Mouse (Mus musculus): ENCODE measurements around the gene Tbrg1. TPM values are rescaled to one million over a fixed set of nuclear protein-coding genes. Genes with fewer than 3 reads are reported as not detected.
A peak's percentile ranks its signal among the peaks of the same experiment; 100 is the strongest.

The Tbrg1 gene
- total and polyA plus RNA-seq, 3 experiments: 22.8 to 32.9 (median 30.7) TPM

DNA sequence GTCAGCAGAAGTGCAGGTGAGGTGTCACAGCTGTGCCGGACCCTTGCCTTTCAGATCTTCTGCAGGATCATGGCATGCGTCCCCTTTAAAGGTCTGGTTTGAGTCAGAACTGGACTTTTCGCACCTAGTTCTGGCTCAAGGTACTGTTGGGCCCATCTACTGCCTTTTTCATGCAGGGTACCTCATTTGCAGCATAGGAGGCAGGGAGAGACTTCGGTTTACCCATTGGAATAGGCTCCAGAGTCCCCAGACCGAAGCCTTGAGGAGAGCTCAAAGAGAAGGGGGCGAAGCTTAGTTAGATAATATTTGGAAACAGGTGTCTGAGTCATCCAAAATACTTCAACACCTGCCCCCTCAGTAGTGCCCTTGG, 43.2 kb downstream of the Tbrg1 start:
- peak overlapping the region; percentile 87 for H3K4me3 ChIP-seq
- peak overlapping the region; percentile 52 for H3K9ac ChIP-seq (ENCODE audit: low read depth, low read length)
- intact Hi-C loops (cut with DNase I): loop anchor here (1.0 to 2.0 kb wide), 5 partner anchors 45 to 266 kb away; partner anchors contain the start of gene Ccdc15
- no peaks in the 10 kb centered on the region for H3K36me3 ChIP-seq (ENCODE audit: control insufficient read depth, insufficient read depth, low read length)
- DNase-seq: no peak
- no peaks in the 10 kb centered on the region; the same call in none of the 2 replicates for H3K4me1 ChIP-seq (ENCODE audit: control insufficient read depth, insufficient read depth, low read length)
- WGBS: 23% methylated on average over 6 of the region's 6 CpGs
- no peaks in the 10 kb centered on the region for H3K79me2 ChIP-seq (replicated peaks; ENCODE audit: control insufficient read depth, insufficient read depth, low read length)
- H3K27ac ChIP-seq: peak overlapping the region; percentile 84
- H3K27me3 ChIP-seq (ENCODE audit: control insufficient read depth, insufficient read depth, low read length): no peaks in the 10 kb centered on the region
- TF ChIP-seq CTCF (IDR thresholded peaks at IDR 0.05): no peak
- no peak for TF ChIP-seq EP300 (IDR thresholded peaks at IDR 0.05; ENCODE audit: insufficient read depth, low read depth, low read length)
- TF ChIP-seq POLR2A (IDR thresholded peaks at IDR 0.05; ENCODE audit: insufficient read depth, low read depth, low read length): no peak

DNA sequence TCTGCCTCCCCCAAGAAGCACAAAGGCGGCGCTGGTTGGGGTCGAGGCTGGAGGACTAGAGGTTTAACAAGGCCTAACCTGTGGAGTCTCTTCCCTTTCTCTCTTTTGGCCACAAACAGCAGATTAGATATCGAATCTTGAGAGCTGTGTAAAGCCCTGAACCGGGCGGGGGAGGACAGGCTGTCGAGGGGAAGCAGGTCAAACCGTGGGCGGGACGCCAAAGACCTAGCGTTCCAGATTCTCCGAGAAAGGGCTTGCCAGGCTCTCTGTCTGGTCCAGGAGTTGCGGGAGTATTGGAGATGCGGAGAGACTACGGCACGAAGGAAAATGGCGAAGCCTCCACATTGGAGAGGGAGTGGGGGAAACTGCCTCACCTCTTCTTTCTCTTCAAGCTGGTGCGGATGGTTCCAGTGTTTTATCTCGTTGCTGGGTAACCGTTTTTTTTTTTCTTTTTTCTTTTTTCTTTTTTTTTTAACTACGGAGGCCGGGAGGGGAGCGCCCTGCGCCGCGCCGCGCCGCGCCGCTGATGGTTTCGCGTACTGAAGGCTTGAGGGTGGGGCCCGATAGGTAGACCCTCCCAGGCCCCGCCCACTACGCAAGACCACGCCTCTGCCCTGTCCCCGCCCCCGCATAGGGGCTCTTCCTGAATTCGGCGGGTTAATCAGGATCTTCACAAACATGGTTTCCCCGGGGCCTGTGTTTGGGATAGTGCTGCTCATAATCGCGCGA, 43.8 kb downstream of the Tbrg1 start, which contains the start of gene Spa17:
Gene Spa17, minus strand, starts transcription at position 541 of the 729 bp plus-strand sequence.
- Histone ChIP-seq H3K79me2 (replicated peaks; ENCODE audit: control insufficient read depth, insufficient read depth, low read length) (no peaks in the 10 kb centered on the region), H3K36me3 (ENCODE audit: control insufficient read depth, insufficient read depth, low read length) (no peaks in the 10 kb centered on the region), H3K27me3 (ENCODE audit: control insufficient read depth, insufficient read depth, low read length) (no peaks in the 10 kb centered on the region), H3K9ac (ENCODE audit: low read depth, low read length) (peak within 1 kb of the TSS; percentile 76), H3K4me3 (peak within 1 kb of the TSS; percentile 87), H3K4me1 (ENCODE audit: control insufficient read depth, insufficient read depth, low read length) (no peaks in the 10 kb centered on the region; the same call in none of the 2 replicates), H3K27ac (peak within 1 kb of the TSS; percentile 84)
- intact Hi-C loops (cut with DNase I): loop anchor here (1.0 to 2.0 kb wide), 5 partner anchors 45 to 265 kb away; partner anchors contain the start of gene Ccdc15
- WGBS: under 1% methylated on average over 45 of the region's 45 CpGs
- DNase-seq: peak; percentile 90 to 91
- TF ChIP-seq CTCF (IDR thresholded peaks at IDR 0.05): no peak
- TF ChIP-seq POLR2A (IDR thresholded peaks at IDR 0.05; ENCODE audit: insufficient read depth, low read depth, low read length): peak; percentile 57
- TF ChIP-seq EP300 (IDR thresholded peaks at IDR 0.05; ENCODE audit: insufficient read depth, low read depth, low read length): peak; percentile 36; the same call in 1 of the 2 replicates

GRCm38 (mm10) chr9:37609558-37609957, 47.6 kb downstream of the Tbrg1 start:
- intact Hi-C loops (cut with DNase I): no loop called here
- H3K36me3 ChIP-seq (ENCODE audit: control insufficient read depth, insufficient read depth, low read length): no peaks in the 10 kb centered on the region
- 77% methylated on average over 4 of the region's 4 CpGs for WGBS

DNA sequence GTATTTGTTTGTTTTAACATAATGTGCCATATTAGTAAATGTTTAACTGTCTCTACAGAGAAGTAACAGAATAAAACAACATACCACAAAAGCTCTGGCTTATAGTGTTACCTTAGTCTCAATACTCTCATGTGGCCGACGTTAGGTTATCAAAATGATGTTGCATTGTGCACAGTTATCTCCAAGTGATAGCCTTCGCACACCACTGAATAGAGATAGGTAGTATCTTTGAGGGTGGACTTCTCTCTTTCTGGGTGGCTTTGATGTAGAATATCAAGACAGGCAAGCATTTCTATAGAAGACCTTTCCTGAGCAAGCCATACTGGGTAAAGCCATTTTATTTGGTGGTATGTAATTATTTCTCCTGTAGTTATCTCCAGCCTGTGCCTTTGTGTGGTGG, 52.0 kb downstream of the Tbrg1 start:
- no peak overlapping the region for H3K4me3 ChIP-seq
- H3K79me2 ChIP-seq (replicated peaks; ENCODE audit: control insufficient read depth, insufficient read depth, low read length): no peaks in the 10 kb centered on the region
- 74% methylated on average over 3 of the region's 3 CpGs for WGBS
- no peak overlapping the region for H3K9ac ChIP-seq (ENCODE audit: low read depth, low read length)
- H3K27me3 ChIP-seq (ENCODE audit: control insufficient read depth, insufficient read depth, low read length): no peaks in the 10 kb centered on the region
- intact Hi-C loops (cut with DNase I): no loop called here
- H3K36me3 ChIP-seq (ENCODE audit: control insufficient read depth, insufficient read depth, low read length): no peaks in the 10 kb centered on the region
- no peaks in the 10 kb centered on the region for H3K4me1 ChIP-seq (ENCODE audit: control insufficient read depth, insufficient read depth, low read length)
- no peak for DNase-seq
- TF ChIP-seq CTCF (IDR thresholded peaks at IDR 0.05) (no peak), POLR2A (IDR thresholded peaks at IDR 0.05; ENCODE audit: insufficient read depth, low read depth, low read length) (no peak), EP300 (IDR thresholded peaks at IDR 0.05; ENCODE audit: insufficient read depth, low read depth, low read length) (no peak)
- no peak overlapping the region for H3K27ac ChIP-seq

More at GRCm38 (mm10) chr9:37609558-37609957, 47.6 kb downstream of the Tbrg1 start:
- Histone ChIP-seq H3K9ac (ENCODE audit: low read depth, low read length) (no peak overlapping the region), H3K4me3 (no peak overlapping the region), H3K79me2 (replicated peaks; ENCODE audit: control insufficient read depth, insufficient read depth, low read length) (no peaks in the 10 kb centered on the region), H3K4me1 (ENCODE audit: control insufficient read depth, insufficient read depth, low read length) (no peaks in the 10 kb centered on the region; the same call in none of the 2 replicates), H3K27ac (no peak overlapping the region), H3K27me3 (ENCODE audit: control insufficient read depth, insufficient read depth, low read length) (no peaks in the 10 kb centered on the region)
- TF ChIP-seq CTCF (IDR thresholded peaks at IDR 0.05) (no peak), POLR2A (IDR thresholded peaks at IDR 0.05; ENCODE audit: insufficient read depth, low read depth, low read length) (no peak), EP300 (IDR thresholded peaks at IDR 0.05; ENCODE audit: insufficient read depth, low read depth, low read length) (no peak)
- no peak for DNase-seq

DNA sequence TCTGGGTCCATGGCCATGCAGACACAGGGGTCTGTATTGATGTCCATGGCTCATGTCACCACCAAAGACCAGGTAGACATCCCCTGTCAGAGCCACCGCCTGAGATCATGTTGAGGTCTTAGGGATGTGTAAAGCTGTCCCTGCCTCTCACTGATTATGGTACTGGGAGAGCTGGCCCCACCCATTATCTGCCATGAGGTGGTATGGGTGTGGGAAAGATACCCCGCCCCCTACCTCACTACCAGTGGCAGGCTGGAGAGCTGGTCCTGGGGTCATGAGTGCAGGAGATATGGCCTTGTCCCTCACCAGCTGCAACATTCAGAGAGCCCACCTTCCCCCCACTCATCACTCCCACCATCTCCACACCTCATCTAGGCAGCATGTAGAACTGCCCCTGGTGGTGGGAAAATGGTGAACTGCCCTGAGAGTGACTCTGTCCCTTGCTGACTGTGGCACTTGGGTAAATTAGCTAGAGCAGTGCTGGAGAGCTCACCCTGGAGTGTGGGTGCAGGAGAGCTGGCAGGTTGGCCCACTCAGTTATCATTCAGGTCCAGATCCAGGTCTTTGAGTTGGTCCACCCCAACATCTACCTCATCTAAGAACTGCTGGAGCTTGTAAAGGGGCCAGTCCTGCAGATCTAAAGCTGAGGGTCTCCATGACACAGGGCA, 56.4 kb downstream of the Tbrg1 start:
- Histone ChIP-seq H3K4me3 (no peak overlapping the region), H3K4me1 (ENCODE audit: control insufficient read depth, insufficient read depth, low read length) (peaks cover 2% of the 10 kb centered on the region), H3K36me3 (ENCODE audit: control insufficient read depth, insufficient read depth, low read length) (no peaks in the 10 kb centered on the region), H3K27ac (no peak overlapping the region), H3K79me2 (replicated peaks; ENCODE audit: control insufficient read depth, insufficient read depth, low read length) (no peaks in the 10 kb centered on the region), H3K9ac (ENCODE audit: low read depth, low read length) (no peak overlapping the region), H3K27me3 (ENCODE audit: control insufficient read depth, insufficient read depth, low read length) (no peaks in the 10 kb centered on the region)
- no peak for TF ChIP-seq EP300 (IDR thresholded peaks at IDR 0.05; ENCODE audit: insufficient read depth, low read depth, low read length)
- intact Hi-C loops (cut with DNase I): no loop called here
- DNase-seq: no peak
- 95% methylated on average over 2 of the region's 2 CpGs for WGBS

Other genes with a start within 250 kb of the Tbrg1 start
- not detected for gene Robo3, start 224.1 kb downstream of the Tbrg1 start, total RNA-seq (2021)
- gene Robo3, start 224.1 kb downstream of the Tbrg1 start, polyA plus RNA-seq (2012; rRNA removed): 0.29 TPM in 1 of 2 replicates, not detected in the other
- 1 to 10 TPM; 6.4 to 7.1 TPM for gene Msantd2, start 168.0 kb downstream of the Tbrg1 start, total RNA-seq (2021)
- 10.7 and 12.8 TPM in 2 replicates for gene Msantd2, start 168.0 kb downstream of the Tbrg1 start, polyA plus RNA-seq (2012; rRNA removed)
- gene Esam, start 129.2 kb downstream of the Tbrg1 start, total RNA-seq (2021): 10 to 100 TPM; 58.5 to 81.3 TPM
- 77.1 and 87.2 TPM in 2 replicates for gene Esam, start 129.2 kb downstream of the Tbrg1 start, polyA plus RNA-seq (2012; rRNA removed)
- gene Vsig2, start 118.1 kb downstream of the Tbrg1 start, total RNA-seq (2021): 1 to 10 TPM; 2.5 to 4.9 TPM
- gene Vsig2, start 118.1 kb downstream of the Tbrg1 start, polyA plus RNA-seq (2012; rRNA removed): 16.0 and 21.1 TPM in 2 replicates
- gene Nrgn, start 104.4 kb downstream of the Tbrg1 start, total RNA-seq (2021): 10 to 100 TPM in 1 of 2 experiments, 1 to 10 TPM in 1; 4.0 to 27.2 TPM
- 8.6 and 21.7 TPM in 2 replicates for gene Nrgn, start 104.4 kb downstream of the Tbrg1 start, polyA plus RNA-seq (2012; rRNA removed)
- 1 to 10 TPM; 7.7 to 8.2 TPM for gene Siae, start 101.6 kb downstream of the Tbrg1 start, total RNA-seq (2021)
- 7.7 and 18.7 TPM in 2 replicates for gene Siae, start 101.6 kb downstream of the Tbrg1 start, polyA plus RNA-seq (2012; rRNA removed)
- gene Spa17, start 43.6 kb downstream of the Tbrg1 start, total RNA-seq (2021): 1 to 10 TPM; 1.9 to 3.8 TPM
- 1.6 and 2.3 TPM in 2 replicates for gene Spa17, start 43.6 kb downstream of the Tbrg1 start, polyA plus RNA-seq (2012; rRNA removed)
- not detected for gene Panx3, start 11.9 kb upstream of the Tbrg1 start, total RNA-seq (2021)
- not detected in 2 replicates for gene Panx3, start 11.9 kb upstream of the Tbrg1 start, polyA plus RNA-seq (2012; rRNA removed)
- gene Olfr160, start 58.9 kb upstream of the Tbrg1 start, total RNA-seq (2021): not detected
- gene Olfr160, start 58.9 kb upstream of the Tbrg1 start, polyA plus RNA-seq (2012; rRNA removed): not detected in 2 replicates
- gene Olfr874, start 87.8 kb upstream of the Tbrg1 start, total RNA-seq (2021): not detected
- not detected in 2 replicates for gene Olfr874, start 87.8 kb upstream of the Tbrg1 start, polyA plus RNA-seq (2012; rRNA removed)
- not detected for gene Olfr875, start 114.5 kb upstream of the Tbrg1 start, total RNA-seq (2021)
- gene Olfr875, start 114.5 kb upstream of the Tbrg1 start, polyA plus RNA-seq (2012; rRNA removed): not detected in 2 replicates
- not detected for gene Olfr876, start 145.7 kb upstream of the Tbrg1 start, total RNA-seq (2021)
- not detected in 2 replicates for gene Olfr876, start 145.7 kb upstream of the Tbrg1 start, polyA plus RNA-seq (2012; rRNA removed)
- gene Olfr877, start 197.0 kb upstream of the Tbrg1 start, total RNA-seq (2021): not detected
- gene Olfr877, start 197.0 kb upstream of the Tbrg1 start, polyA plus RNA-seq (2012; rRNA removed): not detected in 2 replicates
- not detected for gene Olfr145, start 239.4 kb upstream of the Tbrg1 start, total RNA-seq (2021)
- not detected in 2 replicates for gene Olfr145, start 239.4 kb upstream of the Tbrg1 start, polyA plus RNA-seq (2012; rRNA removed)

All from heart, adult 2 months (tissue).